Mouse (Mus musculus) testis, adult 2 months (tissue): ENCODE measurements around the gene Zfp366.

Experiments
- CTCF ChIP-seq: fragments of 200-500 bp; IDR thresholded peaks from 2 replicates; pipeline ENCODE4 v1.5.1; 2012; ENCODE audit warnings: low read depth, mild to moderate bottlenecking, inconsistent platforms, low read length, moderate library complexity; ENCODE audit not compliant: control insufficient read depth, insufficient read depth, insufficient replicate concordance
- POLR2A ChIP-seq: fragments of 200-500 bp; IDR thresholded peaks from 2 replicates; pipeline ENCODE4 v1.6.1; 2012; ENCODE audit warnings: low read depth, mild to moderate bottlenecking, inconsistent platforms, low read length, moderate library complexity; ENCODE audit not compliant: control insufficient read depth

GRCm38 (mm10) chr13:99186138-99186853 is 1.7 kb downstream of the Zfp366 start:
- TF ChIP-seq CTCF (no peak), POLR2A (no peak)
